Mouse (Mus musculus) frontal cortex, postnatal 25 days (tissue): ENCODE measurements around the gene Grk3.

Source experiments
- DNase-seq, 2 experiments: peaks; one replicate each; pipeline ENCODE4 v3.0.0; 2022; ENCODE audit warnings: low spot score in 2 of 2

Grk3 gene

DNA sequence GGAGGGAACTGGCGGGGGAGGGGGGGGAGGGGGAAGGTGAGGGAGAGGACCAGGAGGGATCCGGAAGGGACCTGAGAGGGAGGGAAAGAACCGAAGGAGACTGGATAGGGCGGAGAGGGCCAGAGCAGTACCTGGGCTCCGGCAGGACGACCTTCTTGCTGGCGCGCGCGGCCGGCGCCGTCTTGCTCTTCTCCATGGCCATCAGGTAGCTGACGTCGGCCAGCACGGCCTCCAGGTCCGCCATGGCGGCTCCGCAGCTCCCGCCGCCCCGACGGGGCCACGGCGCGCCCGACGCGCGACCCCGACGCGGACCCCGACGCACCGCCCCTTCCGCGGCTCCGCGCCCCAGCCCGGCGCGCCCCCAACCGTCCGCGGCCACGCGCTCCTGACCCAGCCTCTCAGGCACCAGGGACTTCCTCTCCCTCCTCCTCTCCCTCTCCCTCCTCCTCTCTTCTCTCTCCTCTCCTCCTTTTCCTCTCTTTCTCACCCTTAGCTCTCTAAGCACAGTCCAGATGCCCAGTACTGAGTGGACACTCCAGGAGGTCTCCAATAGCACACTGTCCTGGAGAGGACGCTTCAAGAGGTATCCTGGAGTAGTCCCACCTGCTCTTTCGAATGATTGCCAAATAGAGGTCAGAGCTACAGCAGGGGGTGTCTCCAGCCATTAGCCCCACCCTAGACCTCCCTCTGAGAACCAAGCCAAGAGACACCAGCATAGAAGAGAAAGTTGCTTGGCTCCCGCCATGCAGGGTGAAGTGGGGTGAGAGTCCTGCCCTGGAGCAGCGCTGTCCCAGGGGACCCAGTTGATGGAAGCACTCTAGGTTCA lies at the start of gene Grk3:
Gene Grk3, minus strand, starts transcription at position 556 of the 826 bp plus-strand sequence.
- DNase-seq, result peak; percentile 39 to 41

GRCm38 (mm10) chr5:113054308-113054707 lies 38.7 kb upstream of the Grk3 start:
- DNase-seq, result peak; percentile 74 to 81

- no peak for DNase-seq
These were observed 35.1 kb upstream of the Grk3 start for GRCm38 (mm10) chr5:113050581-113051185.

GRCm38 (mm10) chr5:113049876-113050275 lies 34.3 kb upstream of the Grk3 start:
- no peak for DNase-seq

DNA sequence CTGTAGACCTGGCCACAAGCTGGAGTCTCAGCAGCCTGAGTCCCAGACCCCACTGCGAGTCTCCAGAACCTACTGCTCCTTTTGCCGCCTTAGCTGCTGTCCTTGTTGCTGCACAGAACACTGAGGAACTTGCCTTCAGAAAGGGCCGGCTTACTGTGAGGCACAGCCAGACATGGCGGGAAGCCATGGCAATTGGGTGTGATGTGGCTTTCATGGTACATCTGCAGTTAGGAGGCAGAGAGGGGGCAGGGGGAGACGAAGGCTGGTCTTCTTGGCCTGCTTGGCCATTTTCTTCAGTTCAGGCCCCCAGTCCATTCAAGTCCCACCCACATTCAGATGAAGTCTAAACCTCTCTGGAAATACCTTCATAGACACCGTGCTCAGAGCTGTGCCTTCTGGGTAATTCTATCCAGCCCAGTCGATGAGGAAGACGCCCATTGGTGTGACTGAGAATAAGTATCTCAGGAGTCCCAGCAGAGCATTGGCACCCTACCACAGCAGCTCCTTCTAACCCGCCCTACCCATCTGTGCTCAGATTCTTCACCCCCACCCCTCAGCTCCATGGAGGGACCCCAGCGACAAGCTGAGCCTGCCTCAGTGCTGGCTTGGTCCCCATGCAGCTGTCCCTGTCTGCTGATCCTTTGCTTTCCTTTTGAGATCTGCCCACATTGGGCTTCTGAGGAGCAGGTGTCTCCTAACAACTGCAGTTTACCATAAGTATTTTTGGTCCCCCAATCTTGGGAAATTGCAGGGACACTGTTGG lies 30.1 kb upstream of the Grk3 start:
- DNase-seq, result no peak

DNA sequence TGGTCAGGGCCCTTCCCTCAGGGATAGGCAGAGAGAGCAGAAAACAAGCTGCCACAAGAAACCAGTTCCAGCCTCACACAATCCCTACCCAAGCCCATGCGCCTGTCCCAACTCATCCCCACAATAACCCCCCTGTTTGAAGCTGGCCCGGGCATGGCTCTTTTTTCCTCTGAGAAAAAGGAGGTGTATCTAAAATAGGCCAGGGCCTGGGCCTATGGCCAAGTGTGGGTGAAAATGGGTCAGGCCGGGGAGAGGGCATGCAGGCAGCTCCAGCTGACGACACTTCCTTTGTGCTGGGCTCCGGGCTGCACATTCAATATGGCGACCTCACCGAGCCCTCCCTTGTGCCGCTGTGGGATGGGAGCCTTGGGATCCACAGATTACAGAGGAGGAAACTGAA lies 27.9 kb upstream of the Grk3 start:
- peak in 1 of 2 experiments; percentile 35 for DNase-seq

DNA sequence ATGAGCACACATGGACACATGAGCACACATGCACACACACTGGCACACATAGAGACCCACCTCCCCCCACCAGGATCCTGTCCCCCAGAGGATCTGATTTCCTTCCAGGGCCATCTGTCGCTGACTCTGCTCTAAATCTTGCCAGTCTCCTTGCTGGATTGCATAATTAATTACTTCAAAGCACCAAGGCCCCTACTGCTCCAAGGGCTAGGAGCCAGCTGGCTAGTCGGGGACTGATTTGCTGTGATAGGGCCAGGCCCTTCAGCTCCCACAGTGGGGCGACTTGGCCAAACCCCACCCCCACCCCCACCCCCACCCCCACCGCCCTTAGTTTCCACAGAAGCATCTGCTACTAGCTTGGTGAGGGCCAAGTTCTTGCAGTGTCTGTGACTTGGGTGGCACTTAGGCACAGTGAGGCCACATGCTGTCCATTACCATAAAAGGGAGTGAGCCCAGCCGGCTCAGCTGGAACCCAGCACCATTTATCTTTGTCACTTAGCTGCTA lies 26.0 kb upstream of the Grk3 start:
- DNase-seq, result no peak

DNA sequence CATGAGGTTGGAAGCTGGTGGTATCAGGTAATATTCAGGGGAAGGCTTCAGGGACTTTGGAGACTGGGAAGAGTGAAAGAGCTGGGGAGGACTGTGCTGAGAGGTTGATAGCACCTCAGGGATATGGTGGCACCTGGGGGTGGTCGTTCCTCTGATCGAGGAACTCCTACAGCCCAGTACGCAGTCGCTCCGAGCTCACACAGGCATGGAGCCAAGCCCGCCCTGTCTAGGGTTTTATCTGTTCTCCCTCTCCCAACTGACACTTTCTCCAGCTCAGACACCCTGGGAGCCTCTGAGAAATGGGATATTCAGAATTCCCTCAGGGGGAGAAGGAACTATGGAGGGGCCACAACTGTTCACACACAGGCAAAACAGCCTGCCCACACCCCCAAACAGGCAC lies 25.2 kb upstream of the Grk3 start:
- DNase-seq, result no peak

GRCm38 (mm10) chr5:113038601-113039000 lies 23.0 kb upstream of the Grk3 start:
- no peak for DNase-seq

- DNase-seq, result no peak
These were observed 19.8 kb upstream of the Grk3 start for GRCm38 (mm10) chr5:113035094-113036047.

- no peak for DNase-seq
These were observed 15.7 kb upstream of the Grk3 start for GRCm38 (mm10) chr5:113031201-113031754.

DNA sequence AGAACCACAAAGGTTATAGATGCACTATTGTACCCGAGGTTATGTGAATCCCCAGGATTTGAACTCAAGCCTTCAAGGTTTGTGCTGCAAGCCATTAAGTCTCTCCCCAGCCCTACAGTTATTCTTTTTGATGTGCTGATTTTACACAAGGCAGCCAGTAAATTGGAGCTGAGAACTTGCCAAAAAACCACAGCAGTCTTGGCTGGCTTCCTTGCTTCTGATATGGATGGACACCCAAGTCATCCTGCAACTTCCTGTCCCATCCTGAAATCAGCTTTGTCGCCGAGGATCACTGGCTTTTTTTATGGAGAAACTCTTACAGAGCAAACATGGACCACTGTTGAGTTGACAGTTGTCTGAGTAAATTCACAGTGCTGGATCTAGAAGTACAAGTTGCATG lies 14.5 kb upstream of the Grk3 start:
- no peak for DNase-seq

DNA sequence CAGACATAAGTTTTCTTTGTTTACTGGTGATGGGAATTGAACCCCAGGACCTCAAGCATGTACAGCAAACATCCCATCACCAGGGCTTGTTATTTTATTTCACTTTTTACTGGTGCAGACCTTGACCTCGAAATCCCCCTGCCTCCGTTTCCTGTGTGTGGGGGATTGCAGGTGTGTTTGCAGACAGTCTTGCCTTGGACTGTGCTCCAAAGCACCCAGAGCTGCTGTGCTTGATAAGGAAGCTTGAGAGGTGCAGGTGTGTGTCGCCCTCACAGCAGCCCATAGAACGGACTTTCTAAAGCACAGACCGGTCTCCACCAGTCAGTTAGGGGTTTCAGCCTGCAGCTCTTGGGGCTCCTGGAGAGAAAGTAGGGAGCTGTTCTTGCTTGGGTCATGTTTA lies 11.1 kb upstream of the Grk3 start:
- no peak for DNase-seq

DNA sequence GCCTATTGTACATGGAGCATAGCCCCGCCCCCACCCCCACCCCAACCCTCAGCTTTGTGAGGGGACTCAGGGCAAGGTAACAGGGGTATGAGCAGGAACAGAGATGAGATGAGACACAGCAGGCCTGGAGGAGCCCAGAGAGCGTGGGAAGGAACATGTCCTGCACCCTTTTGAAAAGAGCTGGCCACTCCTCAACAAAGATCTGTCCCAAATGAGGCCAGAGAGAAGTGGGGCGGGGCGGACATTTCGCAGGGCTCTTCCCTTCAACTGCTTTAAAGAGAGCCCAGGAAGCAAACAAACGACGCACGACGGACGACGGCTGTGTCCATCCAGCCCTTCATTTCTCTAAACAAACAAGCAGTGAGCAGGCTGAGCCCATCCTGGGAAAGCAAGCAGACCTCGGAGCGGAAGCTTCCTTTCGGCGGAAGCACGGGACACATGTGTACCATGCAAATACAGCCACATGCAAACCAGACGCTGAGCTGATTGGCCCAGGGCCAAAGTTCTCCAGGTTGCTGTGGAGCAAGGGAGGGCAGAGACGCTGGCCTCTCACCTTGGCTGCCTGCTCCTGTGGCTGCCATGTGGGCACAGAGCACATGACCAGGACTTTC lies 8.7 kb upstream of the Grk3 start:
- DNase-seq, result no peak

DNA sequence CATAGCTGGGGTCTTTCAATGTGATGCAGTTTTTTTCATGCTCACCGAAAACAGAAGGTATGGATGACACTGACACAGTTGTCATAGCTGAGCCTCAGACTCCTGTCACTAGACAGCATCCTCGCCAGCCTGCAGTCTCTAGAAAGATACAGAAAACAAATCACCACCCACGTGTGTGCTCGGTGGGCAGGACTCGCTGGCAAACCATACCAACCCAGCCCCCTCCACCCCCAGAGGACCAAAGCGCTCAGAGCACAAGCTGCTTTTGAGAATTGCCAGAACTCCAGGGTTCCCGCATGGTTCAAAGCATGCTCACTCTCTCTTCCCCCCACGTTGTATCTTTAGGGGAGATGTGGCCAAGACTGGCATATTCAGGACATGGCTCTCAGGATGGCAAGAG lies 2.6 kb upstream of the Grk3 start:
- DNase-seq, result peak in 1 of 2 experiments; percentile 48

DNA sequence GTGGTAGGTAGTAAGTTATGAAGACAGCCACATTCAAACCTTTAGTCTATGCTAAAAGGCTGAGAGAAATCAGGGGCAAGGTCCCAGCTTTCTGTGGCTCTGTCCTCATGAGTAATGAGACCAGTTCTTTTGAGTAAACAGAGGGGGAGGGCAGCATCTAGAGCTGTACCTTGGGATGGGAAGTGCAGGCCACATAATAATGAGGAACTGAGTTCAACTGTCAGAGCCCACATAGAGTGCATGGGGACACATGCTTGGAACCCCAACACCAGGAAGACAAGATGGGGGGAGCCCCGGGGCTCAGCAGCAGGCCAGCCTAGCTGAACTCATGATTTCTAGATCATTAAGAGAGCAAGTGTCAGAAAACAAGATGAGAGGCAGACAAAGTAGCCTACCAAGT lies 1.4 kb upstream of the Grk3 start:
- DNase-seq, result no peak

DNA sequence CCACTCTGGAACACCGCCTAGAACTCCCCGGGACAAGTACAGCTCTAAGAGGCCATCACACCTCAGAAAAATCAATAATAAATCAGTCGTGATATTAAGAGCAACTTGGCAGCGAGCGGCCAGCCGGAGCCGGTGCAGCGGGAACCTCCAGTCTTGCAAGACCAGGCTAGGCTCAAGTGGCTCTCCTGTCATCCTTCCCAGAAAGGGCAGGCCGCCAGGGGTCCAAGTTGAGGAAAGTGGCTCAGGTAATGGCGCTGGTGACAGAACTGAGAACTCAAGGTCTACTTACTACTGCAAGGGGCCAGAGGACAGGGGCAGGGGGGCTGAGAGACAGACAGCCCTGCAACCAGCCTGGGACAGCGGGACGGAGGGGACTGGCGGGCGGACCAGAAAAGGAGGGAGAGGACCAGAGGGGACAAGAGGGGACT lies 769 bp downstream of the Grk3 start:
- no peak for DNase-seq

- no peak for DNase-seq
These were observed 1.3 kb downstream of the Grk3 start for GRCm38 (mm10) chr5:113014111-113014807.

GRCm38 (mm10) chr5:113011926-113012325 lies 3.7 kb downstream of the Grk3 start:
- no peak for DNase-seq
